Mouse (Mus musculus): ENCODE data around the gene Gm10644.
A peak's percentile ranks its signal among the peaks of the same experiment; 100 is the strongest.

The Gm10644 gene

DNA sequence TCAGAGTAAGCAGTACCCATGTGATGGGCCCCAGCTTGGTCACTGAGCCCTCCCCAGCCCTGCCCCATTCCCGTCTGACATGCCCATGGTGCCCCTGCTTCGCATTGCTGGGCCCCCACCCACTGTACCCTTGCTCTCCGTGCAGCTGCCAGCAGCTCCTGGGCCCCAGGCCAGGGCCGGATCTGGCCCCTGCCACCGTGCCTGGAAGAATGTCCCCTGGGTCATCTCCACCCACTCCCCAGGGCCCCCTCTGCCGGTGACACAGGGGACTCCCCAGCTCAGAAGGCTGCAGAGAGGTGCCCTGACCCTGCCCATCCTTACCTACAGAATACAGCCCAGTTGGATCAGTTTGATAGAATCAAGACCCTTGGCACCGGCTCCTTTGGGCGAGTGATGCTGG lies 25.8 kb upstream of the Gm10644 start:
- DNase-seq (ENCODE audit: low read depth), result no peak

DNA sequence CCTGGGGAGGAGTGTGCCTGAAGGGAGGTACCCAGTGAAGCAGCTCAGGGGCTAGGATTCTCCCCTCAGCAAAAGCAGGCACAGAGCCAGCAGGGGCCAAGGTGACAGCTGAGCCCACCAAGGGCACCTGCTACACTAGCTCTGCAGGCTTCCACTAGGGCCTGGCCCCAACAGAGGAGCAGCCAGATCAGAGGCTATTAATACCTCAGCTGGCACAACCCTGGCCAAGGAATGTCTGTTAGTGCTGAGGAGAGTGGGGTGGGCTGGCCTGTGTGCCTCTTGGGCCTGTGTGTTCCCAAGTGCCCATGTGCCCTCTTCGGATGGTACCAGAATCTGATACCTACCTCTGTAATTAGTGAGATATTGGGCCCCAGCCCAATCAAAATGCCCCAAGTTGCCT lies 25.2 kb upstream of the Gm10644 start:
- no peak for DNase-seq (ENCODE audit: low read depth)

DNA sequence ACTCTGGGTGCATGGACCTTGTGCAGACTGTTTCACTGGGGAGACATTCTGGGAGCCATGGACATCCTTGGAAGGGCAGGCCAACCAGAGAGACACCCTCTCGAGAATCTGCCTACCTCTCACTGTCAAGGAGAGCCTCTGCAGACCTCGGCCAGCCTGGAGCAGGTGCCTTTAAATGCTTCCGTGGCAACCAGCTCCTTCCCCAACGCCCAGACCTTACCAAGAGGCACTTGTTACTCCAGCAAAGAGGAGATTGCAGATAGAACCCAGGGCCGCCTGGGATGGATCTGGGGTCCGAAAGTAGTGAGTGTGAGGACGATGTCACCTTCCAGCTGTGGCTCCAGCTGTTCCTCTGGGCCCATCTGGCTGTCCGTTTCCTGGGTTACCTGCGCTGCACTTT lies 23.2 kb upstream of the Gm10644 start:
- DNase-seq (ENCODE audit: low read depth), result no peak

DNA sequence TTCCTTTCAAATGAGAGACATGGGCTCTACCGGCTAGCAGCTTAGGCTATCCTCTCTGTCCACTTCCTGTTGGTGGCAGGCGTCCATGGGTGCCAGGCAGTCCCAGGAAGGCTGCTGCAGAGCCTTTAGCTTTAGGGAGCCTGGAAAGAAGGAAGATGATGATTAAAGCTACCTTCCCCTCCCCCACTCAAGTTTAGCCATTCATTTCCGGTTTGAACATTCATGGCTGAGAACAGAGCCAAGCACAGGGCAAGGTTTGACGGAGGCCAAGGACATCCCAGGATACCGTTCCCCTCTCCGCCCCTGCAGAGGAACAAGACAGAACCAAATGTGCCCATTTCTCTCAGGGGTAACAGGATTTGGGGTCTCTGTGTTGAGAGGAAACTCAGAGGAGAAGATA lies 22.6 kb upstream of the Gm10644 start:
- no peak for DNase-seq (ENCODE audit: low read depth)

DNA sequence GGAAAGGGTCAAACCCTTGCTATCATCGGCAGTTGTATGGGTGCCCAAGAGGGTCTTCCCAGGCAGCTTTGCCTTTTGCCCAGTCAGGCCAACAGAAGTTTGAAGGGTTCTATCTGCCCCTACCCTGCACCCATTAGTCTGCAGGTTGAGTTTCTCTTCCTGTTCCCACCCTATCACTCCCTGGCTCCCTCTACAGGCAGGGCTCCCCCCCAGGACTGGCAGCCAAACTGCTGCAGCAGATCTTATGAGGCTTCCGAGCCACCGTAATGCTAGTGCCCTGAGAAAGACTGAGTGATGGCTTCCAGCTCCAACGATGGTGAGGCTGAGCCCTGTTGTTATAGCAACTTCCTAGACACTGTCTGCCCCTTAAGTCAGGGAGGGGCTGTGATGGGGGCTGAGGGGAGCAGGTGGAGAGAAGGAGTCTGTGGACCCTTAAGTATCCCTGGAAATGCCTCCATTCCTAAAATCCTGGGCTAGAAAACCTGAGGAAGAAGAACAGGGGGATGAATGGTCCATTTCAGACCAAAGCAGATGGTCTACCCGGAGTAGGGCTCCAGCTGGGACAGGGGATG lies 21.9 kb upstream of the Gm10644 start:
- no peak for DNase-seq (ENCODE audit: low read depth)

DNA sequence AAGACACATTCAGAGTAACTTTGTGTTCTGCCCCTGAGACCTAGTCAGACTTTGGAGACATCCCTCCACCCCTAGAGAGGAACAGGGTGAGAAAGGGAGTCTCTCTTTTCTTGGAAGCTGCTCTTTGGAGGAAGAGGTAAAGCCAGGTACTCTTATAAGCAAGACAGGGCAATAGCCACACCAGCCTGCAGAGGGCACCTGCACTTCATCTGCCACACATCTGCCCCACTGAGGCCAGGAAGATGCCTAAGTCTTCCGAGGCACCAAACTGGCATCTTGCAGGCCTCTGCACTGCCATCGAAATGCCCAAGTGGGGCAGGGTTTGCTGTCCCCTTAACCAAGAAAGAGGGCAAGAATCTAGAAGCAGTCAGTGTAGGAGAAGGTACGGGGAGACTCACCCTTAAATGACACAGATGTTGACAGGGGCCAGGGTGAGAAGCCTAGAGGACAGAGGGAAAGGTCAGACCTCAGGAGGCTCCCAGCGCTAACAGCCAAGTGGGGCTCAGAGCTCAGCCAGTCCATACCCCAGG lies 21.2 kb upstream of the Gm10644 start:
- no peak for DNase-seq (ENCODE audit: low read depth)

DNA sequence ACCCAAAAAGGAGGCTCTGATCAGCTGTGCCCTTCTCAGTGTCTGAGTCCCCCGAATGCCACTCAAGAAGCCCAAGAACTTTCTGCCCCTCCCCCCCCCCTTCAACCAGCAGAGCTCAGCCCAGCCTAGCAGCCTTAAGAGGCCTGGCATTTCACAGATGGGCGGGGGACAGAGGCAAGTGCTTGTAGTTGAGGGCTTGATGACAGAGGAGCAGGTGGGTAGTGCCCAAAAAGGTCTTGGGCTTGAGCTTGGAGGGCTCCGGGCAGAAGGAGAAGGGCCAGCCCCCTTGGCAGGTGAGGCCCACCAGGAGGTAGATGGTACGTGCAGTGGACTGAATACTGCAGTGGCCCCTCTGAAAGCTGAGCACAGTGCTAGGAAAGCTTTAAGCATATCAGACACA lies 19.5 kb upstream of the Gm10644 start:
- DNase-seq (ENCODE audit: low read depth), result no peak

DNA sequence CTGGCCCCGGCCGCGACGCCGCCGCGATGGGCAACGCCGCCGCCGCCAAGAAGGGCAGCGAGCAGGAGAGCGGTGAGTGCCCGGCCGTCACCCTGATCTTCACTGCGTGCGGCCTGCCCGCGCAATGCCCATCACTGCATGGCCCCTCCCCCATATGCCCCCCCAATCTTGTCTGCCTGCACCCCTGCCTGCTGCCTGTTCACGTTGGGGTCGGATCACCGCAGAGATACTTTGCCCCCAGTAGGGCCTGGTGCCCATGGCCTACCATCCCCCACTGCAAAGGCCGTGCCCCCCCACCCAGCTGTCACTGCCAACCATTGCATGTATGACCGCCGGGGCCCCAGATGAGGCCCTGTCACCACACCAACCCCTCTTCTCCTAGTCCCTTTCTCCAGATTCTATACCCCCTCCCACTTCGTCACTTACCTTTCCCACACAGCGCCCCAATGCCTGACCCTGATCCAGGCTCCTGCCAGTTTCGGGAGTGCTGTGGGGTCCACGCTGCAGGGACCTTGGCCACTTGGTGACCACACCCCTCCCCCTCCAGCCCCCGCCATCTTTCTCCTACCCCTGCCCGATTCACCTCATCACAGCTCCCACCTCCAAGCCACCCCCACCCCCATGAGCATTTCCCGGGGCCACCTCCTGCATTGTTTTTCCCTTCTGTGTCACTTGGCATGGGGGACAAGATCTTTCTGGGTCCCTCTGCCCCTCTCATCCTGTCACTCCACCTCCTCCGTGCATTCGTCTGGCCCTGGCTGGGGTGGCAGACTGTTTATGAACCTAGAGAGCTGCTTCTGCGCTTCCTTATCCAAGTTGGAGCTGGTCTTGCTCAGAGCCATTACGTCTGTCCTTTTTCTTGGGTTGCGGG lies 18.4 kb upstream of the Gm10644 start:
- DNase-seq (ENCODE audit: low read depth), result no peak

DNA sequence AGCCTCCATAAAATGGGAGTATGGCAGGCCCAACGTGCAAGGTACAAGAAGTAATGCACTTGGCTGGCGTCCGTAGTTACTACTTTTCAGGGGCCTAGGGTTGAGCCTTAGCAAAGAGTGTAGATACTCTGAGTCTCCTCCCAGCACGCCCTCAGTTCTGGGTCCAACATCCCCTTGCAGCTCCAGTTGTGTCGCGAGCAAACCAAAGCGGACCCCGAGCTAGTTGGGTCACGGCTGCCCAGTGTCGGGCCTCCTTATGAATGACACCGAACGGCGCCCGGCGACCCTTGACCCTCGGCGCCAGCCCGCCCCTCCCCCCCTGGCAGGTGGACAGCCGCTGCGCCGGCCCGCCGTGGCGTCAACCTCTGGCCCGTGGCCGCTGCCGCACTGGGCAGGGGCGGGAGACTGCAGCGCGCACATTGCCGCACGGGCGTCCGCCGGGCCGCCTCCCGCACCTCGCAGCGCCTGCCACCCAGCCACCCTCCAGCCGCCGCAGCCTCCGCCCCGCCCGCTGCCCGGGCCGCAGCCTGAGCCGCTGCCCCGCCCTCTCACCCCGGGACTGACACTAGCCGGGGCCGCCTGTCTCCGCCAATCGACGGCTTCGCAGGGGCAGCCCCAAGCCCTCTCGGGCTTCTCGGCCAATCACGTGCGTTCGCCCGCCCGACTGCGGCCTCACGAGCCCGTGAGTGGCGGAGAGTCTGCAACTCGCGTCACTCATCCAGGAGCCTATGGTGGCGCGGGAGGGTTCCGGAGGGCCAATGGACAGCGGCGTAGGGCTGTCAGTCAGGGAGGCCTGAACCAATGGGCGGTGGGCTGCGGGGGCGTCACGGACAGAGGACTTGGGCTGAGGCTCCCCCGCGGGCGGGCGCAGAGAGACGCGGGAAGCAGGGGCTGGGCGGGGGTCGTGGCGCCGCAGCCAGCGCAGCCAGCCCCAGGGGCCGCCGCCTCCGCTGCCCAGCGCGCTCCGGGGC lies 17.4 kb upstream of the Gm10644 start, which contains the start of gene Prkaca:
Gene Prkaca (plus strand): TSS at position 844 of the 971 bp plus-strand sequence.
- peak; percentile 95 for DNase-seq (ENCODE audit: low read depth)

DNA sequence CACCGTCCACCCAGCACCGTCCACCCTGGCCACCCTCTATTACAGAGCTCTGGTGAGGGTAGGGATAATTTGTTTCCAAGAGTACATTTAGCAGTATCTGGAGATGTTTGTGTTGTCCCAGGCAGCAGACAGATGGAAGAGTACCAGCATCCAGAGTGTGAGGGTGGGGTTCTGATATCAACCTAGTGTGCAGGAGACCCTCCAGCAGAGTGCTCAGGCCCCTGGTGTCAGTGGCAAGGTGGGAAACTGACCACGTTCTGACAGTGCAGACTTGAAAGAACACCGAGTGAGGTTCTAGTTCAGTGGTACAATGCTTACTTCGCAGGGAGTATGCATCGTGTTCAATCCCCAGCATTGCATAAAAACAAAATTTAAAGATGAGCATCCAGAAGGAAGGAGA lies 16.7 kb upstream of the Gm10644 start:
- no peak for DNase-seq (ENCODE audit: low read depth)

DNA sequence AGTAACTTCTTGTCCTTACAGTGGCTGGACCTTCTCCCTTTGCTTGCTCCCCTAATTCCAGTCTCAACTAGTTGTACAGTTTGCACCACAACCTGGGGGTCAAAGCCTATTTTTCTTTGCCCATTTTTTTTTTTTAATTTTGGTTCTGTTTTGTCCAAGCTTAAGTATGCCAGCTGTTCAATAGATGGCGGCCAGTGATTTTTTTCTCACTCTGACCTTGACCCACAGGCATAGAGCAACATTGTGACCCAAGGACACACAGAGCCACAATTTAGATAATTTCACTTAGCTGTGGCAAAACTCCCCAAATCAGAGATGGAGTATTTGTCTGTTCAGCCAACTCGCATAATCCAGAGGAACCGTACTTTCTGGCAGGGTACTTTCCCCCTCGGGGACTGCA lies 16.1 kb upstream of the Gm10644 start:
- DNase-seq (ENCODE audit: low read depth), result no peak

DNA sequence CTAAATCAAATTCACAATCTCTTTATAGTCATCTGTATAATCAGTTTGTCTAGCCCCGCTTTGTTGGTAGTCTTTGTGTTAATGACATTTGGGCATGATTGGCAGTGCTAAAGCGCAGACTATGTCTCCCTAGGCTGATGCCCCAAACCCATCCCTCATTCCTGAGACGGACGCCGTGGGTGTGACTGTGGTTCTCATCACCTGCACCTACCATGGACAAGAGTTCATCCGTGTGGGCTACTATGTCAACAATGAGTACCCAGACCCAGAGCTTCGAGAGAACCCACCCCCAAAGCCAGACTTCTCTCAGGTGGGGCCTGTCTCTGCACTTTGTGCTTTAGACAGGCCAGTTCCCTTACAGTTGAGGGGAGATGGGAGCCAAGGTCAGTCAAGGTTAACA lies 12.7 kb upstream of the Gm10644 start:
- no peak for DNase-seq (ENCODE audit: low read depth)

DNA sequence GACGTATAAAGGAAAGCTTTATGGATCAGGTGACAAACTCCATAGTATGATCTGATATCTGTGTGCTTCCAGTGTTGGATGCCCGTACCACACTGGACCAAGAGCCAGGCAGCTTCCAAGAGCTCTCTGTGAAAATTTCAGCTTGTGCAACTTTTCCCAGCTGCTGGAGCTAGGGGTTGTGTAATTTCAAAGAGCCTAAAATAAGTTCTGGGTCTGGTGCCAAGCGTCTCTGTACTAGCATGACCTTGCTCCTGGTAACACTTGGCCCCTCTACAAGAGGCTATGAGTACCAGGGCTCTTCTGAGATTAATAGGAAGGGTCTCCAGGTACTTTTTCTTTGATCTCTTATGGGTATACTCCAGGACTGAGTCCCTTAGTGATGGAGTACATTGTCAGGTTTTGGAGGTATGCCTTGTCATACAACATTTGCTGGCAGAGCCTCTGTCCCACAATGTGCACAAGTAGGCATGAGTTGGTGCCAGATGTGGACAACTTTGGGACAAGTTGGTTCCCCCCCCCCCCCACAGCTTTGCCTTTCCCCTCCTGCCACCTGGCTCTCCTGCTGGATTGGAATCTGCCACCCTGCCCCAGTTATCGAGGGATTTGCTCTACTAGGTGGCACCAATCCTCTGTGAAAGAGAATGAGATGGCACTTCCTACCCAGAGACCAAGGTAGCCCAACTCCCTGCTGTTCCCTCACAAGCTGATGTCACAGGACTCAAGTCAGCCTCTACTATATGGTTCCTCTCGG lies 9.2 kb upstream of the Gm10644 start:
- DNase-seq (ENCODE audit: low read depth), result no peak

DNA sequence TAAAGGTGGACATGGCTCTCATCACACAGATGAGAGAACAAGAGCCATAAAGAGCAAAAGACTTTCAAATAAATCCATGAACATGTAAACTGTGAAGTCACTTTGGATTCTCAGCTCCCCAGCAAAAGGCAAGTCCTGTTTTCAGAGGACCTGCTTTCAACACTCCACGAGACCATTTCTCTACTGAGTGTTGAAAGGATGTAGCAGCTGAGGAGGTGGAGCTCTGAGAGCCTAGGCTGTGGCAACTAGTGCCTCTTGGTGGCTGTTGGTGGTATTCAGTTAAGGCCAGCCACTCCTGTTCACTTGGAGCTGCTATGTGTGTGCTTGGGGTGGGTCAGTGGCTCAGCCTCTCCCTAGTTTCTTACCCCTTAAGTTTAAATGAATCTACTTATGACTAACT lies 1.8 kb upstream of the Gm10644 start:
- no peak for DNase-seq (ENCODE audit: low read depth)

DNA sequence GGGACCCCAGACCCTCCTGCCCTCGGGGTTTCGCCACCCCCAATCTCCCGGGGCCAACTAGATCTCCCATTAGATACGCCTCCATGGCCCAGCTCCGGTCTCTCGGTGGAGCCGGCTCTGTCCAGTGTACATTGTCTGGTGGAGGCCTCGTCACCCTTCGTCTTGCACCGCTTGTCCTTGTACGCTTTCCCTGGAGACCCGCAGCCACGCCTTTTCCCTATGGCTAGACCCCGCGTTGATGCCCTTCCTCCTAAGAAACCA lies 883 bp upstream of the Gm10644 start:
- no peak for DNase-seq (ENCODE audit: low read depth)

DNA sequence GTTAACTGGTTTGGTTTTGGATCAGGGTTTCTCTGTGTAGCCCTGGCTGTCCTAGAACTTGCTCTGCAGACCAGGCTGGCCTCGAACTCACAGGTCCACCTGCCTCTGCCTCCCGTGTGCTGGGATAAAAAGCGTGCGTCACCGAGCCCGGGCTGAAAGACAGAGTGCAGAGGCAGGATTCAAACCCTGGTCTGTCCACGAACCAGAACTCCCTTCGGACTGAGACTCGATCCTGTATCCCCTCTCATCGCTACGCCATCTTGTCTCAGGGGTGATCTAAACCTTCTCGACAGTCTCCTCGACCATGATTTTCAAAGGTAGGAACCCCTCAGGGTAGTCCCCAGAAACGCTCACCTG lies 278 bp downstream of the Gm10644 start:
- no peak for DNase-seq (ENCODE audit: low read depth)

DNA sequence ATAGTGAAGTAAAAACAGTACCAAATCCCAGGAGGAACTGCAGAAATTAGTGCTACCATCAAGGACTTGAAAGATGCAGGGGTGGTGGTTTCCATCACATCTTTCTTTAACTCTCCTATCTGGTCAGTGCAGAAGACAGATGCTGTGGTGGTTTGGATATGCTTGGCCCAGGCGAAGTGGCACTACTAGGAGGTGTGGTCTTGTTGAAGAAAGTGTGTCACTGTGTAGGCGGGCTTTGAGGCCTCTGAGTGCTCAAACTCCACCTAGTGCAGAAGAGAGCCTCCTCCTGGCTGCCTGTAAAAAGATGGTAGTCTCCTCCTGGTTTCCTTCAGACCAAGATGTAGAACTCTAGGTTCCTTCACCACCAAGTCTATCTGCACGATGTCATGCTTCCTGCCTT lies 9.5 kb downstream of the Gm10644 start:
- DNase-seq (ENCODE audit: low read depth), result no peak

DNA sequence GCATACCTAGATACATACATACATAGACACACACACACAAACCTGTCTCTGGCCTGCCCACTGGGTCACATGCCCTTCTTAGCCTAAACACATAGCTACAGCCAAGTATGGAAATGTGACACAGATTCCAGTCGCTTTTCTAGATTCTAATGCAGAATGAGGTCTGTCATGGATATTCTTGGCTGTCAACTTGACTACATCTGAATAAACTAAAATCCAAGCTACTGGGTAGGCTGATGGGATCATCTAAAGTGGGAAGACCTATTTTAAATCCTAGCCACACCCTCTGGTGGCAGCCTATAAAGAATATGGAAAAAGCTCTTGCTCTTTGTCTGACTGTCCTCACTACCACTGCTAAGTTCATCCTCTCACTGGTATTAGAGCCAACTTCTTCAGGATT lies 12.6 kb downstream of the Gm10644 start:
- DNase-seq (ENCODE audit: low read depth), result no peak

DNA sequence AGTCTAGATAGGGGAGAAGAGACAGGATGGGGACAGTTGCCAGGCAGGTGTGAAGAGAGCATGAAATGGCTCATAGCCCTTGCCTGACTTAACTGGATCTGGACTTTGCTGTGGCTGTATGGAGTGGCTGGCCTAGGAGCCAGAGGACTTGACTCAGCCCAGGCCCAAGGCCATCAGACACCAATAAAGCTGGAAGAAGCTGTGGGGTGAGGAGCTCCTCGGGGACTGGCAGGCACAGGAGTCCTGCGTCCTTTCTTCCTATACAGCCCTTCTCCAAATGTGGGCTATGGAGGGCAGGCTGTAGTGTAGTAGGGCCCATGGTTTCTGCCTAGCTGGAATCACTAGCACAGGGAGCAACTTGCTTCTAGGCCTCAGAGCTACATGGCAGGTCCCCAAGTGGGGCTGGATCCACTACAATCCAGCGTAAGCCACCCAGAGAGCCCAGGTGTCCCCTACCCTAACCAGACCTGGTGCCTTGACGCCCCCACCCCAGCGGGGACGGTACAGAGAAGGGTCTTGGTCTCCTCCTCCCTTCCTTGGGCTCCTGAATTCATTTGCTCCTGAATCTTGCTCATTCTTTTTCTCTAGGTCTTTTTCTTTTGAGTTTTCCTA lies 13.8 kb downstream of the Gm10644 start:
- DNase-seq (ENCODE audit: low read depth), result no peak

DNA sequence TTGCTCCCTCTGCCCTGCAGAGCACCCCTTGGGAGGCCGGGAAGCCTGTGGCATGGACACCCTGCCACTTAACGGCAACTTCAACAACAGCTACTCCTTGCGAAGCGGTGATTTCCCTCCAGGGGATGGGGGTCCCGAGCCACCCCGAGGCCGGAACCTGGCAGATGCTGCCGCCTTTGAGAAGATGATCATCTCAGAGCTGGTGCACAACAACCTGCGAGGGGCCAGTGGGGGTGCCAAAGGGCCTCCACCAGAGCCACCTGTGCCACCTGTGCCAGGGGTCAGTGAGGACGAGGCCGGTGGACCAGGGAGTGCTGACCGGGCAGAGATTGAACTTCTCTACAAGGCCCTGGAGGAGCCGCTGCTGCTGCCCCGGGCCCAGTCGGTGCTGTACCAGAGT lies 16.7 kb downstream of the Gm10644 start:
- DNase-seq (ENCODE audit: low read depth), result no peak

DNA sequence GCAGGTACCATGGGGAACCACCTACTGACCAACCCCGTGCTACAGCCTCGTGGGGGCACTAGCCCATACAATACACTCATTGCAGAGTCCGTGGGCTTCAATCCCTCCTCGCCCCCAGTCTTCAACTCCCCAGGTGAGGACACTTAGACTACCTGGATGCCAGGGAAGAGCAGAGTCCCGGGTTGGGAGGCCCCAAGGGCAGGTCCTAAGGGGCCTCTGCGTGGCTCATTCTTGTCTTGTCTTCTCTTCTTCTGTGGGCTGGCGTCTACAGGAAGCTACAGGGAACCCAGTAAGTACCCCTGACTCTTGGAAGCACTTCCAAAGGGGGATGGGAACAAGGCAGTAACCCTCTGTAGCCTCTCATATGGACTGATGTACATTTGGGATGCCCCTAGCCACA lies 17.4 kb downstream of the Gm10644 start:
- no peak for DNase-seq (ENCODE audit: low read depth)

DNA sequence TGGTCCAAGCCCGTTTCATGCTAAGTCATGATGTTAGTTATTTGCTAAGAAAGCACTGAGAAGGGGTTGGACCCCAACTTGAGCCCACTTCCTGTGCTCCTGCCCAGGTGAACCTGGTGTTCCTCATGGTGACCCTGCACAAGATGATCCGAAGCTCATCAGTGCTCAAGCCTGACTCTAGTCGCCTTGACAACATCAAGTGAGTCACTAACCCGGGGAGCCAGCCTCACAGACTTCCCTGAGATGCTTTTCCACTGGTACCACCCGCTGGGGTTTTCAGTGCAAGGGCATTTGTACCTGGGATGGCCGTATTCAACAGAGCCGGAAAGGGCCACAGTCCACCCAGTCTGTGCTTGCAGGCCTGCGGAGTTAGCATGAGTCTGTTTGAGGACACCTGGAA lies 19.6 kb downstream of the Gm10644 start:
- no peak for DNase-seq (ENCODE audit: low read depth)

Data from c-Kit-positive CD71-negative TER-119-negative erythroid progenitor cells, embryonic 14.5 days (primary cell).